Mouse (Mus musculus) CH12.LX (cell line): ENCODE measurements around the gene Trio. TPM values are rescaled to one million over a fixed set of nuclear protein-coding genes. Genes with fewer than 3 reads are reported as not detected.

Experiments used
- DNase-seq: peaks from one replicate; pipeline ENCODE4 v3.0.0-alpha.2; 2013; ENCODE audit errors: extremely low read depth
- H3K27ac ChIP-seq: 2 replicates; pipeline ENCODE4 v1.5.1; 2012; ENCODE audit warnings: low read depth, mild to moderate bottlenecking, control low read depth, moderate library complexity; ENCODE audit not compliant: insufficient read depth
- H3K27me3 ChIP-seq: replicated peaks from 2 replicates; pipeline ENCODE3; 2012; ENCODE audit warnings: inconsistent platforms
- H3K36me3 ChIP-seq, 2 experiments: replicated peaks in 1 of 2; 2 replicates each; pipeline versions ENCODE3 to v1.6.1; 2012; ENCODE audit warnings: inconsistent platforms in 1 of 2, low read length in 1 of 2, mild to moderate bottlenecking in 1 of 2, mixed read lengths in 1 of 2, moderate library complexity in 1 of 2; ENCODE audit not compliant: control insufficient read depth in 1 of 2, insufficient read depth in 1 of 2
- H3K4me1 ChIP-seq, 2 experiments: 2 replicates each; pipeline ENCODE4 v1.6.1; 2012; ENCODE audit warnings: inconsistent platforms in 1 of 2, moderate library complexity in 1 of 2; ENCODE audit not compliant: insufficient read depth in 2 of 2, control insufficient read depth in 1 of 2
- H3K4me2 ChIP-seq: 2 replicates; pipeline ENCODE4 v1.6.1; 2012; ENCODE audit warnings: low read depth, mild to moderate bottlenecking, control low read depth; ENCODE audit not compliant: poor library complexity, insufficient read depth, severe bottlenecking
- H3K4me3 ChIP-seq, 3 experiments: fragments of 150-350 bp in 1 of 3; sonication (generic) in 1 of 3; replicated peaks in 1 of 3; 2 replicates each; pipeline versions ENCODE3 to v1.5.1; 2011 to 2012; ENCODE audit warnings: low read depth in 2 of 3, low read length in 2 of 3, mild to moderate bottlenecking in 2 of 3, moderate library complexity in 2 of 3, control low read depth in 1 of 3, improper control_type of control experiment in 1 of 3, inconsistent platforms in 1 of 3, mixed read lengths in 1 of 3; ENCODE audit not compliant: poor library complexity in 1 of 3
- H3K79me2 ChIP-seq: replicated peaks from 2 replicates; pipeline ENCODE4 v1.6.1; 2012; ENCODE audit warnings: mild to moderate bottlenecking, moderate library complexity; ENCODE audit not compliant: control insufficient read depth, poor library complexity, insufficient read depth, severe bottlenecking; ENCODE audit errors: extremely low read depth
- H3K9ac ChIP-seq: 2 replicates; pipeline ENCODE4 v1.6.1; 2012; ENCODE audit warnings: low read depth, mild to moderate bottlenecking, control low read depth, moderate library complexity; ENCODE audit not compliant: insufficient read depth
- H3K9me3 ChIP-seq: replicated peaks from 2 replicates; pipeline ENCODE3; 2012; ENCODE audit warnings: low read length, inconsistent platforms, mixed read lengths
- BHLHE40 ChIP-seq: IDR thresholded peaks from 2 replicates; pipeline ENCODE4 v1.6.1; 2011; ENCODE audit warnings: mild to moderate bottlenecking, low read depth, low read length, improper control_type of control experiment
- CHD1 ChIP-seq: IDR thresholded peaks from 2 replicates; pipeline ENCODE4 v1.6.1; 2012; ENCODE audit warnings: low read depth, low read length, improper control_type of control experiment, inconsistent platforms
- E2F4 ChIP-seq: IDR thresholded peaks from 2 replicates; pipeline ENCODE4 v1.6.1; 2011; ENCODE audit warnings: low read depth, low read length, improper control_type of control experiment; ENCODE audit not compliant: insufficient replicate concordance
- ETS1 ChIP-seq: conservative IDR thresholded peaks from 2 replicates; pipeline ENCODE4 v1.6.1; 2012; ENCODE audit warnings: low read depth, mild to moderate bottlenecking, inconsistent platforms, low read length, improper control_type of control experiment, moderate library complexity
- GABPA ChIP-seq: IDR thresholded peaks from 2 replicates; pipeline ENCODE4 v1.6.1; 2012; ENCODE audit warnings: low read depth, low read length, improper control_type of control experiment, inconsistent platforms; ENCODE audit not compliant: insufficient replicate concordance
- HCFC1 ChIP-seq: IDR thresholded peaks from 2 replicates; pipeline ENCODE4 v1.6.1; 2012; ENCODE audit warnings: low read depth, mild to moderate bottlenecking, inconsistent platforms, low read length, improper control_type of control experiment
- IRF4 ChIP-seq: IDR thresholded peaks from 2 replicates; pipeline ENCODE4 v1.6.1; 2014; ENCODE audit warnings: low read depth, mild to moderate bottlenecking, inconsistent platforms, low read length, improper control_type of control experiment
- KAT2A ChIP-seq: IDR thresholded peaks from 2 replicates; pipeline ENCODE4 v1.6.1; 2012; ENCODE audit warnings: low read length, improper control_type of control experiment, inconsistent platforms; ENCODE audit not compliant: insufficient replicate concordance
- MAFK ChIP-seq: IDR thresholded peaks from 2 replicates; pipeline ENCODE4 v1.6.1; 2011; ENCODE audit warnings: low read length, improper control_type of control experiment; ENCODE audit not compliant: insufficient replicate concordance
- MAX ChIP-seq: IDR thresholded peaks from 2 replicates; pipeline ENCODE4 v1.6.1; 2011; ENCODE audit warnings: low read length, improper control_type of control experiment
- MEF2A ChIP-seq: IDR thresholded peaks from 2 replicates; pipeline ENCODE4 v1.6.1; 2014; ENCODE audit warnings: low read depth, mild to moderate bottlenecking, inconsistent platforms, low read length, improper control_type of control experiment, borderline replicate concordance
- NELFE ChIP-seq: IDR thresholded peaks from 2 replicates; pipeline ENCODE4 v1.6.1; 2011; ENCODE audit warnings: low read depth, low read length, improper control_type of control experiment
- PAX5 ChIP-seq: IDR thresholded peaks from 2 replicates; pipeline ENCODE4 v1.6.1; 2012; ENCODE audit warnings: low read length, inconsistent platforms, mixed read lengths
- POLR2AphosphoS2 ChIP-seq: IDR thresholded peaks from 2 replicates; pipeline ENCODE4 v1.6.1; 2011; ENCODE audit warnings: low read depth, low read length, improper control_type of control experiment
- RCOR1 ChIP-seq: conservative IDR thresholded peaks from 2 replicates; pipeline ENCODE4 v1.6.1; 2012; ENCODE audit warnings: low read depth, mild to moderate bottlenecking, inconsistent platforms, low read length, improper control_type of control experiment
- SIN3A ChIP-seq: IDR thresholded peaks from 2 replicates; pipeline ENCODE4 v1.6.1; 2012; ENCODE audit warnings: low read length, improper control_type of control experiment, inconsistent platforms
- SMC3 ChIP-seq: IDR thresholded peaks from 2 replicates; pipeline ENCODE4 v1.6.1; 2011; ENCODE audit warnings: low read depth, low read length, improper control_type of control experiment
- TCF12 ChIP-seq: IDR thresholded peaks from 2 replicates; pipeline ENCODE4 v1.6.1; 2014; ENCODE audit warnings: low read depth, mild to moderate bottlenecking, inconsistent platforms, low read length, improper control_type of control experiment
- UBTF ChIP-seq: IDR thresholded peaks from 2 replicates; pipeline ENCODE4 v1.6.1; 2012; ENCODE audit warnings: low read depth, mild to moderate bottlenecking, inconsistent platforms, low read length, improper control_type of control experiment, moderate library complexity
- ZC3H11A ChIP-seq: IDR thresholded peaks from 2 replicates; pipeline ENCODE4 v1.6.1; 2012; ENCODE audit warnings: low read depth, mild to moderate bottlenecking, inconsistent platforms, low read length, improper control_type of control experiment
- ZMIZ1 ChIP-seq: IDR thresholded peaks from 2 replicates; pipeline ENCODE4 v1.6.1; 2012; ENCODE audit warnings: low read depth, mild to moderate bottlenecking, inconsistent platforms, low read length, improper control_type of control experiment
- dilution Hi-C: fragments of 300-500 bp; cut with MboI; formaldehyde crosslinking; loops from 2 replicates; pipeline ENCODE4 v1.14.3; 2020; ENCODE audit warnings: low sequenced_read_pairs; ENCODE audit not compliant: extremely low pct_unique_long_range_greater_than_20kb, extremely low pct_ligation_motif_present
- in situ Hi-C: fragments of 300-500 bp; cut with MboI; formaldehyde crosslinking; loops from 3 replicates; pipeline ENCODE4 v1.14.3; 2019; ENCODE audit warnings: low sequenced_read_pairs, low pct_ligation_motif_present, low pct_unique_long_range_greater_than_20kb, mixed read lengths
- polyA plus RNA-seq: library from polyadenylated mRNA; unstranded; fragments of >175 nt; gene quantifications from 2 replicates; pipeline ENCODE4 v1.2.1, GENCODE M21; 2012; ENCODE audit warnings: low read depth; ENCODE audit not compliant: insufficient read length
- total RNA-seq, 2 experiments: library from RNA; depleted of rRNA; stranded (reverse); fragments of 300-350 nt in 1 of 2; fragments of >200 nt in 1 of 2; gene quantifications; 2 replicates each; pipeline ENCODE4 v1.2.3; 2012 to 2014

Trio gene
- total and polyA plus RNA-seq, 3 experiments: 3.9 to 17.5 (median 4.3) TPM

DNA sequence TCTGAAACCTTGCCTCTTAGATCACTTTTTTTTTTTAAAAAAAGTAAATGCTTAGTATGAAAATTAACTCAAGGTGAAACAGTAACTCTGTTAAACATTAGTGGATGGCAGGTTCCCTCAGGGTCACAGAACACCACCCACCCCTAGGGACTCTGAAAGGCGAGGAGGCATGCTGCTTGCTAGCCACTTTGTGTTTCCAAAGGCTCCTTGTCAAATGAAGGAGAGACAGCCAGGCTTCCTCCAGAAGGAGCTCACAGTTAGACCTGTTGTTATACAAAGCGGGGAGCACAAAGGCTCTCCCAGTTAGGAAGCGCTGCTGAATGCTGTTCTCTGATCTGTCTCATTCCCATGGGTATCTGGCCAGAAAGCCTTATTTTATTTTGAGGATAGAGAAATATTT is 30.2 kb downstream of the Trio start:
- DNase-seq: no peak
- Histone ChIP-seq H3K27me3 (no peaks in the 10 kb centered on the region), H3K27ac (no peak overlapping the region), H3K9me3 (no peaks in the 10 kb centered on the region), H3K36me3 (no peaks in the 10 kb centered on the region), H3K79me2 (no peaks in the 10 kb centered on the region), H3K4me3 (no peak overlapping the region), H3K9ac (no peak overlapping the region), H3K4me1 (peaks cover 0 to 8% of the 10 kb centered on the region in 2 experiments; a peak in 1 of 4 replicates), H3K4me2 (no peak overlapping the region)
- TF ChIP-seq HCFC1 (no peak), ETS1 (no peak), E2F4 (no peak), SMC3 (no peak), POLR2AphosphoS2 (no peak), ZMIZ1 (no peak), UBTF (no peak), PAX5 (no peak), KAT2A (no peak), NELFE (no peak), CHD1 (no peak), IRF4 (no peak)
- in situ Hi-C loops: no loop called here
- dilution Hi-C loops: no loop called here

DNA sequence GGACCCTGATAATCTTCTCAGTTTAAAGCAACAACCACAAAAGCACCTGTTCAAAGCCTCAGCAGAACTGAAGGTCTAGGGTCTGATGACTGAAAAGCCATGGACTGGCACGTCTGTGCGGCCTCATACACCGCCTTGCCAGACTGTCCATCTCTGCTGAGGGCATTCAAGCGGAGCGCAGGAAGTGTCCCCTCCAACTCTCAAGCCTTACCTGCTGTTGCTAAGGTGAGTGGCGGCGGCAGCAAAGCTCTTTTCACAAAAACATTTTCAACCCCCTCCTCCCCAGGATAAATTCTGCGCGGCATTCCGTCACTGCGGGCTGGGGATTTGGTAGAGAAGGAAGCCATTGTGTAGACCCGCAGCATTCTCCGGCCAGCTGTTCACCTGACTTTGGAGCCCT is 30.8 kb downstream of the Trio start:
- no peaks in the 10 kb centered on the region for H3K79me2 ChIP-seq
- no peak overlapping the region for H3K27ac ChIP-seq
- no peaks in the 10 kb centered on the region for H3K27me3 ChIP-seq
- no peak overlapping the region for H3K4me2 ChIP-seq
- TF ChIP-seq SIN3A: no peak
- TF ChIP-seq TCF12: no peak
- no peak for TF ChIP-seq ZC3H11A
- no peak for TF ChIP-seq GABPA
- TF ChIP-seq NELFE: no peak
- TF ChIP-seq BHLHE40: no peak
- TF ChIP-seq MAX: no peak
- no peak for TF ChIP-seq MEF2A
- no peak for TF ChIP-seq RCOR1
- no peak for TF ChIP-seq MAFK
- no peak for TF ChIP-seq E2F4
- in situ Hi-C loops: no loop called here
- peaks cover 0 to 8% of the 10 kb centered on the region in 2 experiments; a peak in 1 of 4 replicates for H3K4me1 ChIP-seq
- dilution Hi-C loops: no loop called here
- DNase-seq: no peak
- no peaks in the 10 kb centered on the region for H3K36me3 ChIP-seq
- H3K9ac ChIP-seq: no peak overlapping the region
- H3K4me3 ChIP-seq: no peak overlapping the region
- no peaks in the 10 kb centered on the region for H3K9me3 ChIP-seq
